Mouse (Mus musculus) MEL (cell line): ENCODE data around the gene Snx29. TPM values are rescaled to one million over a fixed set of nuclear protein-coding genes. Genes with fewer than 3 reads are reported as not detected.
A peak's percentile ranks its signal among the peaks of the same experiment; 100 is the strongest.

Source experiments
- DNase-seq: peaks from one replicate; pipeline ENCODE4 v3.0.0; 2011; ENCODE audit warnings: low read depth, low spot score
- H3K27ac ChIP-seq: 2 replicates; pipeline ENCODE4 v1.5.1; 2012; ENCODE audit warnings: low read depth, mild to moderate bottlenecking, control low read depth, low read length, moderate library complexity; ENCODE audit not compliant: control insufficient read depth
- H3K27me3 ChIP-seq, 2 experiments: fragments of 150-350 bp in 1 of 2; sonication (generic) in 1 of 2; 2 replicates each; pipeline ENCODE4 v1.6.1; 2012; ENCODE audit warnings: low read length in 2 of 2, mild to moderate bottlenecking in 2 of 2, improper control_type of control experiment in 1 of 2, moderate library complexity in 1 of 2; ENCODE audit not compliant: insufficient read depth in 2 of 2, control insufficient read depth in 1 of 2
- H3K36me3 ChIP-seq, 2 experiments: 2 replicates each; pipeline ENCODE4 v1.6.1; 2012 to 2014; ENCODE audit warnings: low read length in 2 of 2, improper control_type of control experiment in 1 of 2, inconsistent platforms in 1 of 2, mild to moderate bottlenecking in 1 of 2; ENCODE audit not compliant: insufficient read depth in 2 of 2, control insufficient read depth in 1 of 2
- H3K4me1 ChIP-seq, 2 experiments: fragments of 150-350 bp in 1 of 2; sonication (generic) in 1 of 2; 2 replicates each; pipeline ENCODE4 v1.6.1; 2012; ENCODE audit warnings: low read length in 2 of 2, improper control_type of control experiment in 1 of 2, mild to moderate bottlenecking in 1 of 2; ENCODE audit not compliant: insufficient read depth in 2 of 2, control insufficient read depth in 1 of 2
- H3K4me3 ChIP-seq, 2 experiments: fragments of 150-350 bp in 1 of 2; sonication (generic) in 1 of 2; 2 replicates each; pipeline ENCODE4 v1.5.1; 2012; ENCODE audit warnings: low read depth in 2 of 2, low read length in 2 of 2, mild to moderate bottlenecking in 2 of 2, moderate library complexity in 2 of 2, control low read depth in 1 of 2, improper control_type of control experiment in 1 of 2; ENCODE audit not compliant: control insufficient read depth in 1 of 2, insufficient read depth in 1 of 2
- H3K79me2 ChIP-seq: 2 replicates; pipeline ENCODE4 v1.6.1; 2012; ENCODE audit warnings: mild to moderate bottlenecking, low read length, moderate library complexity; ENCODE audit not compliant: control insufficient read depth, poor library complexity, insufficient read depth
- H3K9ac ChIP-seq: 2 replicates; pipeline ENCODE4 v1.6.1; 2012; ENCODE audit warnings: low read depth, mild to moderate bottlenecking, control low read depth, low read length, moderate library complexity; ENCODE audit not compliant: control insufficient read depth, poor library complexity, severe bottlenecking
- H3K9me3 ChIP-seq: fragments of 150-350 bp; sonication (generic); replicated peaks from 2 replicates; pipeline ENCODE4 v1.6.1; 2012; ENCODE audit warnings: mild to moderate bottlenecking, low read length, improper control_type of control experiment, moderate library complexity; ENCODE audit not compliant: insufficient read depth
- CHD1 ChIP-seq: IDR thresholded peaks from 2 replicates; pipeline ENCODE4 v1.6.1; 2012; ENCODE audit warnings: low read depth, mild to moderate bottlenecking, inconsistent platforms, low read length, improper control_type of control experiment
- CHD2 ChIP-seq: IDR thresholded peaks from 2 replicates; pipeline ENCODE4 v1.6.1; 2011; ENCODE audit warnings: low read length, improper control_type of control experiment
- CTCF ChIP-seq, 3 experiments: IDR thresholded peaks in 2 of 3; conservative IDR thresholded peaks in 1 of 3; 2 replicates each; pipeline ENCODE4 v1.5.1; 2011 to 2012; ENCODE audit warnings: low read length in 3 of 3, low read depth in 2 of 3, mild to moderate bottlenecking in 2 of 3, improper control_type of control experiment in 1 of 3, inconsistent platforms in 1 of 3, mixed read lengths in 1 of 3, moderate library complexity in 1 of 3; ENCODE audit not compliant: control insufficient read depth in 1 of 3, insufficient read depth in 1 of 3, poor library complexity in 1 of 3, severe bottlenecking in 1 of 3
- E2F4 ChIP-seq: IDR thresholded peaks from 2 replicates; pipeline ENCODE4 v1.6.1; 2011; ENCODE audit warnings: low read depth, low read length, improper control_type of control experiment, borderline replicate concordance
- ELF1 ChIP-seq: IDR thresholded peaks from 2 replicates; pipeline ENCODE4 v1.6.1; 2014; ENCODE audit warnings: low read depth, mild to moderate bottlenecking, inconsistent platforms, low read length, improper control_type of control experiment, moderate library complexity
- ETS1 ChIP-seq: IDR thresholded peaks from 2 replicates; pipeline ENCODE4 v1.6.1; 2012; ENCODE audit warnings: low read depth, mild to moderate bottlenecking, inconsistent platforms, low read length, improper control_type of control experiment, moderate library complexity
- MAFK ChIP-seq: IDR thresholded peaks from 2 replicates; pipeline ENCODE4 v1.6.1; 2011; ENCODE audit warnings: low read depth, mild to moderate bottlenecking, low read length, improper control_type of control experiment, borderline replicate concordance
- MXI1 ChIP-seq: IDR thresholded peaks from 2 replicates; pipeline ENCODE4 v1.6.1; 2011; ENCODE audit warnings: mild to moderate bottlenecking, low read depth, low read length, improper control_type of control experiment
- NRF1 ChIP-seq: IDR thresholded peaks from 2 replicates; pipeline ENCODE4 v1.6.1; 2014; ENCODE audit warnings: low read depth, mild to moderate bottlenecking, inconsistent platforms, low read length, improper control_type of control experiment, moderate library complexity; ENCODE audit not compliant: poor library complexity, insufficient read depth, severe bottlenecking
- TAL1 ChIP-seq: IDR thresholded peaks from 2 replicates; pipeline ENCODE4 v1.6.1; 2012; ENCODE audit warnings: mild to moderate bottlenecking, inconsistent platforms, low read length, moderate library complexity, mixed read lengths
- USF1 ChIP-seq: IDR thresholded peaks from 2 replicates; pipeline ENCODE4 v1.6.1; 2014; ENCODE audit warnings: low read depth, mild to moderate bottlenecking, inconsistent platforms, low read length, improper control_type of control experiment, moderate library complexity
- USF2 ChIP-seq, 2 experiments: IDR thresholded peaks; 2 replicates each; pipeline ENCODE4 v1.6.1; 2011 to 2012; ENCODE audit warnings: improper control_type of control experiment in 2 of 2, low read length in 2 of 2, borderline replicate concordance in 1 of 2, inconsistent platforms in 1 of 2, low read depth in 1 of 2, mild to moderate bottlenecking in 1 of 2; ENCODE audit not compliant: insufficient read depth in 1 of 2
- polyA plus RNA-seq, 2 experiments: library from polyadenylated mRNA; stranded (reverse) in 1 of 2; unstranded in 1 of 2; fragments of >175 nt in 1 of 2; fragments of >200 nt in 1 of 2; gene quantifications; 2 replicates each; pipeline versions ENCODE4 v1.2.1 to v1.2.4; 2012; ENCODE audit warnings: low replicate concordance in 2 of 2, low read depth in 1 of 2; ENCODE audit not compliant: insufficient read length in 2 of 2, insufficient read depth in 1 of 2, missing spikeins in 1 of 2
- total RNA-seq: library from RNA; depleted of rRNA; stranded (reverse); fragments of 300-350 nt; gene quantifications from 2 replicates; pipeline ENCODE4 v1.2.3, GENCODE M21; 2012

Gene Snx29
- total and polyA plus RNA-seq, 3 experiments = 0.72 to 0.73 TPM; not detected in 1

DNA sequence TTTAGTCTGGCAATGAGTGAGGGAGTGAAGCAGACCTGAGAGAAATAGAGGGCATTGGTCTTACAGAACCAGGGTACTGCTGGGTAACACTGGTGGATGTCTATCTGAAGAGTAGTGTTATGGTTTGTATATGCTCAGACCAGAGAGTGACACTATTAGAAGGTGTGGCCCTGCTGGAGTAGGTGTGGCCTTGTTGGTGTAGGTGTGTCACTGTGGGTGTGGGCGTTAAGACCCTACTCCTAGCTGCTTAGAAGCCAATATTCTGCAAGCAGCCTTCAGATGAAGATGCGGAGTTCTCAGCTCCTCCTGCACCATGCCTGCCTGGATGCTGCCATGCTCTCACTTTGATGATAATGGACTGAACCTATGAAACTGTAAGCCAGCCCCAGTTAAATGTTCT lies 303.9 kb downstream of the Snx29 start:
- H3K36me3 ChIP-seq = no peaks in the 10 kb centered on the region

DNA sequence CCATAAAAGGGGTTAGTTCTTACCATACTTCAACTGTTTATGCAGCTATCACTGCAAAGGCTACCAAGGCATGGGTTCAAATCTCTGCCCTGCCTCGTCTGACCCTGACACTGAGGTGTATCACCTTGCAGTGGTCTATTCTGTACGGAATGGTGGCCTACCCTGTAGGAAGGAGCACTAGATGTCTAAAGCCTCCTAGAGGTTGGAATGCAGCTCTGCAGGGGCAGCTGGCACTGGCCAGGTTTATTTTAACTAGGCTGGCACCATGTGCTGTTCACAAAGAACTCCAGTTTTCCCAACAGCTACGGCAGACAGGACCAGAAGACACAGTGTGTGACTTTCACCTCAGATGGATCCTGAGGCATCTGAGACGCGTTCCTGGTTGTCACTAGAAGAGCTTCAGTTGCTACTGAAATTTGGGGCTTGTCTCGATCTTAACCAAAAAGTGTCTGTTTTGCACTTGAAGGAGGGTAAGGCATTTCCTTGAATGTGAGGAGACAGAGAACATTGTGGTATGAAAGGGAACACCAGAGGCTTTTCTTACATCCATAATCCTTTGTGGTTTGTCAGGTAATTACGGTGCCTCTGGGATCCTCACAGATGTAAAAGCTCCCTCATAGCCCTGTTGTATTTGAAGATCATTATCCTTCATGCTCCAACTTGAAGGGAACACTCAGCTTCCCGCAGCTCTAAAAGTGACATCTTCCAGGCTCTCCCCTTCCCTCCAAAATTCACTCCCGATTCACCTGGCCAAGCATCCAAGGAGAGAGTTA lies 305.3 kb downstream of the Snx29 start:
- H3K4me3 ChIP-seq = no peak overlapping the region
- H3K4me1 ChIP-seq = peaks cover 2 to 12% of the 10 kb centered on the region in 2 experiments; a peak in 3 of 4 replicates
- no peak overlapping the region for H3K27ac ChIP-seq
- no peak for DNase-seq
- H3K36me3 ChIP-seq = peaks cover 0 to 7% of the 10 kb centered on the region in 2 experiments; a peak in 2 of 4 replicates
- no peak overlapping the region for H3K9ac ChIP-seq
- H3K9me3 ChIP-seq = no peaks in the 10 kb centered on the region
- H3K27me3 ChIP-seq = no peaks in the 10 kb centered on the region
- no peaks in the 10 kb centered on the region for H3K79me2 ChIP-seq
- peak in 1 of 3 experiments; percentile 3; a peak in 1 of 6 replicates for TF ChIP-seq CTCF (IDR thresholded peaks at IDR 0.05 in 2 of 3, conservative IDR thresholded peaks at IDR 0.05 in 1 of 3; ENCODE audit: control insufficient read depth in 1 of 3, insufficient read depth in 1 of 3, low read depth in 2 of 3, low read length in 3 of 3, poor library complexity in 1 of 3, severe bottlenecking in 1 of 3)
- TF ChIP-seq CHD2 = no peak
- TF ChIP-seq, all 39 proteins: peak for 1

More for the DNA sequence above, 303.9 kb downstream of the Snx29 start:
- Histone ChIP-seq H3K27me3 (no peaks in the 10 kb centered on the region), H3K4me3 (no peak overlapping the region), H3K27ac (no peak overlapping the region), H3K9ac (no peak overlapping the region), H3K9me3 (no peaks in the 10 kb centered on the region), H3K4me1 (peaks cover under 1 to 5% of the 10 kb centered on the region in 2 experiments; a peak in 3 of 4 replicates), H3K79me2 (no peaks in the 10 kb centered on the region)
- no peak for DNase-seq
- TF ChIP-seq MAFK = no peak
- TF ChIP-seq TAL1 = no peak
- no peak for TF ChIP-seq ELF1
- no peak for TF ChIP-seq E2F4
- no peak for TF ChIP-seq MXI1
- TF ChIP-seq CHD1 = no peak
- no peak for TF ChIP-seq USF1
- TF ChIP-seq ETS1 = no peak

DNA sequence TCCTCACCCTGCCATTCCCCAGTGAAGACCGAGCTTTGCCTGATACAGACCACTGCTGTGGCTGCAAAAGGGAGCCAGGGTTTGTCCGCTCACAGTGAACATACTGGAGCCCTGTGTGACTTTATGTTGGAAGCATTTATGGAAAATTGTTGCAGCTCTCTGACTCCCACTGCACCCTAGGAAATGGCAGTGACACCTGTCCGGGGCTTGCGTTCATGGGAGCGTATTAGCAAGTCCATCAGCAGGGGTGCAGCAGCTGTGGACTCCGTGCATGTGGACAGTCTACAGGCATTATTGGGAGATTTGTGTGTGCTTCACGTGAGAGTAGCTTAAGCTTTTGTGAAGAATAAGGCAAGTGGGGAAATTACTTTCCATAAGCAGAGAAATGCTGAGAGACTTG lies 307.0 kb downstream of the Snx29 start:
- H3K27ac ChIP-seq = no peak overlapping the region
- no peak overlapping the region for H3K4me3 ChIP-seq
- TF ChIP-seq NRF1 (no peak), USF2 (IDR thresholded peaks at IDR 0.05; ENCODE audit: borderline replicate concordance in 1 of 2, insufficient read depth in 1 of 2, low read depth in 1 of 2, low read length in 2 of 2) (no peak)
- DNase-seq = no peak
- H3K36me3 ChIP-seq = peaks cover 0 to 7% of the 10 kb centered on the region in 2 experiments; a peak in 2 of 4 replicates
- H3K27me3 ChIP-seq = no peaks in the 10 kb centered on the region
- no peaks in the 10 kb centered on the region for H3K79me2 ChIP-seq
- peaks cover 2 to 12% of the 10 kb centered on the region in 2 experiments; a peak in 3 of 4 replicates for H3K4me1 ChIP-seq
- H3K9ac ChIP-seq = no peak overlapping the region
- no peaks in the 10 kb centered on the region for H3K9me3 ChIP-seq
